Mouse (Mus musculus): ENCODE measurements at regions not wholly inside any gene's neighbourhood (a gene's known extent, or its start where the extent isn't known, plus 50 kb on each side); places are given as distances from the start of the nearest gene placed in this dataset.

GRCm38 (mm10) chr9:43965171-43965570 lies 78.0 kb upstream of the Thy1 start:
- Histone ChIP-seq H3K9me3 (replicated peaks; ENCODE audit: control insufficient read depth, insufficient read depth, low read length, poor library complexity, severe bottlenecking) (no peaks in the 10 kb centered on the region), H3K4me3 (ENCODE audit: low read depth, low read length) (no peak overlapping the region), H3K27ac (ENCODE audit: insufficient read depth, low read length) (no peak overlapping the region), H3K27me3 (ENCODE audit: control insufficient read depth, insufficient read depth, low read length, poor library complexity, severe bottlenecking) (no peaks in the 10 kb centered on the region), H3K36me3 (ENCODE audit: control insufficient read depth, insufficient read depth, low read length, poor library complexity, severe bottlenecking) (no peaks in the 10 kb centered on the region), H3K4me1 (ENCODE audit: control insufficient read depth, insufficient read depth, low read length) (no peaks in the 10 kb centered on the region), H3K9ac (ENCODE audit: low read depth, poor library complexity, severe bottlenecking) (no peak overlapping the region)
- TF ChIP-seq EP300 (IDR thresholded peaks at IDR 0.05; ENCODE audit: insufficient read depth, low read depth, low read length) (no peak), POLR2A (IDR thresholded peaks at IDR 0.05; ENCODE audit: insufficient read depth, low read length) (no peak), CTCF (IDR thresholded peaks at IDR 0.05; ENCODE audit: low read depth, low read length) (no peak)

GRCm38 (mm10) chr9:43965811-43966210 lies 77.4 kb upstream of the Thy1 start:
- Histone ChIP-seq H3K9ac (ENCODE audit: low read depth, poor library complexity, severe bottlenecking) (no peak overlapping the region), H3K4me1 (ENCODE audit: control insufficient read depth, insufficient read depth, low read length) (no peaks in the 10 kb centered on the region), H3K27me3 (ENCODE audit: control insufficient read depth, insufficient read depth, low read length, poor library complexity, severe bottlenecking) (no peaks in the 10 kb centered on the region), H3K27ac (ENCODE audit: insufficient read depth, low read length) (no peak overlapping the region), H3K4me3 (ENCODE audit: low read depth, low read length) (no peak overlapping the region), H3K36me3 (ENCODE audit: control insufficient read depth, insufficient read depth, low read length, poor library complexity, severe bottlenecking) (no peaks in the 10 kb centered on the region), H3K9me3 (replicated peaks; ENCODE audit: control insufficient read depth, insufficient read depth, low read length, poor library complexity, severe bottlenecking) (no peaks in the 10 kb centered on the region)
- TF ChIP-seq CTCF (IDR thresholded peaks at IDR 0.05; ENCODE audit: low read depth, low read length) (no peak), POLR2A (IDR thresholded peaks at IDR 0.05; ENCODE audit: insufficient read depth, low read length) (no peak), EP300 (IDR thresholded peaks at IDR 0.05; ENCODE audit: insufficient read depth, low read depth, low read length) (no peak)

- no peaks in the 10 kb centered on the region for H3K36me3 ChIP-seq (ENCODE audit: control insufficient read depth, insufficient read depth, low read length, poor library complexity, severe bottlenecking)
- TF ChIP-seq CTCF (IDR thresholded peaks at IDR 0.05; ENCODE audit: low read depth, low read length) (no peak), EP300 (IDR thresholded peaks at IDR 0.05; ENCODE audit: insufficient read depth, low read depth, low read length) (no peak), POLR2A (IDR thresholded peaks at IDR 0.05; ENCODE audit: insufficient read depth, low read length) (no peak)
- no peak overlapping the region for H3K27ac ChIP-seq (ENCODE audit: insufficient read depth, low read length)
- H3K4me3 ChIP-seq (ENCODE audit: low read depth, low read length) = no peak overlapping the region
- H3K27me3 ChIP-seq (ENCODE audit: control insufficient read depth, insufficient read depth, low read length, poor library complexity, severe bottlenecking) = no peaks in the 10 kb centered on the region
- no peaks in the 10 kb centered on the region for H3K4me1 ChIP-seq (ENCODE audit: control insufficient read depth, insufficient read depth, low read length)
- H3K9me3 ChIP-seq (replicated peaks; ENCODE audit: control insufficient read depth, insufficient read depth, low read length, poor library complexity, severe bottlenecking) = no peaks in the 10 kb centered on the region
- no peak overlapping the region for H3K9ac ChIP-seq (ENCODE audit: low read depth, poor library complexity, severe bottlenecking)
Observed at GRCm38 (mm10) chr9:43970043-43970795, 73.0 kb upstream of the Thy1 start.

- no peak overlapping the region for H3K27ac ChIP-seq (ENCODE audit: insufficient read depth, low read length)
- H3K9me3 ChIP-seq (replicated peaks; ENCODE audit: control insufficient read depth, insufficient read depth, low read length, poor library complexity, severe bottlenecking) = no peaks in the 10 kb centered on the region
- H3K4me1 ChIP-seq (ENCODE audit: control insufficient read depth, insufficient read depth, low read length) = no peaks in the 10 kb centered on the region
- TF ChIP-seq CTCF (IDR thresholded peaks at IDR 0.05; ENCODE audit: low read depth, low read length) (no peak), POLR2A (IDR thresholded peaks at IDR 0.05; ENCODE audit: insufficient read depth, low read length) (no peak)
- no peak overlapping the region for H3K9ac ChIP-seq (ENCODE audit: low read depth, poor library complexity, severe bottlenecking)
- no peaks in the 10 kb centered on the region for H3K27me3 ChIP-seq (ENCODE audit: control insufficient read depth, insufficient read depth, low read length, poor library complexity, severe bottlenecking)
- H3K36me3 ChIP-seq (ENCODE audit: control insufficient read depth, insufficient read depth, low read length, poor library complexity, severe bottlenecking) = no peaks in the 10 kb centered on the region
- no peak overlapping the region for H3K4me3 ChIP-seq (ENCODE audit: low read depth, low read length)
Observed at GRCm38 (mm10) chr9:43970858-43971257, 72.3 kb upstream of the Thy1 start.

GRCm38 (mm10) chr9:43972290-43972689 lies 70.9 kb upstream of the Thy1 start:
- Histone ChIP-seq H3K36me3 (ENCODE audit: control insufficient read depth, insufficient read depth, low read length, poor library complexity, severe bottlenecking) (no peaks in the 10 kb centered on the region), H3K27ac (ENCODE audit: insufficient read depth, low read length) (no peak overlapping the region), H3K27me3 (ENCODE audit: control insufficient read depth, insufficient read depth, low read length, poor library complexity, severe bottlenecking) (no peaks in the 10 kb centered on the region), H3K4me1 (ENCODE audit: control insufficient read depth, insufficient read depth, low read length) (no peaks in the 10 kb centered on the region), H3K9me3 (replicated peaks; ENCODE audit: control insufficient read depth, insufficient read depth, low read length, poor library complexity, severe bottlenecking) (no peaks in the 10 kb centered on the region), H3K9ac (ENCODE audit: low read depth, poor library complexity, severe bottlenecking) (no peak overlapping the region), H3K4me3 (ENCODE audit: low read depth, low read length) (no peak overlapping the region)
- no peak for TF ChIP-seq EP300 (IDR thresholded peaks at IDR 0.05; ENCODE audit: insufficient read depth, low read depth, low read length)

GRCm38 (mm10) chr9:43975405-43975804 lies 67.8 kb upstream of the Thy1 start:
- no peaks in the 10 kb centered on the region for H3K36me3 ChIP-seq (ENCODE audit: control insufficient read depth, insufficient read depth, low read length, poor library complexity, severe bottlenecking)
- no peaks in the 10 kb centered on the region for H3K4me1 ChIP-seq (ENCODE audit: control insufficient read depth, insufficient read depth, low read length)
- no peaks in the 10 kb centered on the region for H3K27me3 ChIP-seq (ENCODE audit: control insufficient read depth, insufficient read depth, low read length, poor library complexity, severe bottlenecking)
- no peaks in the 10 kb centered on the region for H3K9me3 ChIP-seq (replicated peaks; ENCODE audit: control insufficient read depth, insufficient read depth, low read length, poor library complexity, severe bottlenecking)
- H3K27ac ChIP-seq (ENCODE audit: insufficient read depth, low read length) = no peak overlapping the region
- no peak overlapping the region for H3K9ac ChIP-seq (ENCODE audit: low read depth, poor library complexity, severe bottlenecking)
- H3K4me3 ChIP-seq (ENCODE audit: low read depth, low read length) = no peak overlapping the region
- no peak for TF ChIP-seq EP300 (IDR thresholded peaks at IDR 0.05; ENCODE audit: insufficient read depth, low read depth, low read length)
- no peak for TF ChIP-seq CTCF (IDR thresholded peaks at IDR 0.05; ENCODE audit: low read depth, low read length)
- no peak for TF ChIP-seq POLR2A (IDR thresholded peaks at IDR 0.05; ENCODE audit: insufficient read depth, low read length)

All from ES-Bruce4 (cell line).